Mouse (Mus musculus): Measurements from ENCODE around the gene Smyd3.

The Smyd3 gene

GRCm38 (mm10) chr1:178933953-178934637 lies 583.7 kb downstream of the Smyd3 start:
- ATAC-seq (ENCODE audit: insufficient number of reproducible peaks, low FRiP score, low TSS enrichment) = no peak

GRCm38 (mm10) chr1:178929531-178929930 lies 588.3 kb downstream of the Smyd3 start:
- no peak for ATAC-seq (ENCODE audit: insufficient number of reproducible peaks, low FRiP score, low TSS enrichment)

- ATAC-seq (ENCODE audit: insufficient number of reproducible peaks, low FRiP score, low TSS enrichment) = no peak
Observed at GRCm38 (mm10) chr1:178924492-178925183, 593.2 kb downstream of the Smyd3 start.

GRCm38 (mm10) chr1:178917194-178917902 lies 600.5 kb downstream of the Smyd3 start:
- ATAC-seq (ENCODE audit: insufficient number of reproducible peaks, low FRiP score, low TSS enrichment) = no peak; the same call in 1 of the 2 replicates

- ATAC-seq (ENCODE audit: insufficient number of reproducible peaks, low FRiP score, low TSS enrichment) = no peak
Observed at GRCm38 (mm10) chr1:178915056-178915455, 602.8 kb downstream of the Smyd3 start.

GRCm38 (mm10) chr1:178912936-178913716 lies 604.7 kb downstream of the Smyd3 start:
- no peak for ATAC-seq (ENCODE audit: insufficient number of reproducible peaks, low FRiP score, low TSS enrichment)

- no peak for ATAC-seq (ENCODE audit: insufficient number of reproducible peaks, low FRiP score, low TSS enrichment)
Observed at GRCm38 (mm10) chr1:178910951-178911350, 606.9 kb downstream of the Smyd3 start.
